Mouse (Mus musculus) embryonic facial prominence, embryonic 15.5 days (tissue): ENCODE data around the gene Bhmt. TPM values are rescaled to one million over a fixed set of nuclear protein-coding genes. Genes with fewer than 3 reads are reported as not detected.

Experiments used
- ATAC-seq: fragments of 200-750 bp; cut with Nextera tagmentation; 2 replicates; pipeline ENCODE4 v1.8.0; 2017; ENCODE audit warnings: low read depth, moderate TSS enrichment; ENCODE audit not compliant: insufficient number of reproducible peaks, low FRiP score, low TSS enrichment
- H3K27ac ChIP-seq: fragments of 300-500 bp; sonication (generic); replicated peaks from 2 replicates; pipeline ENCODE4 v1.5.1; 2015; ENCODE audit warnings: mild to moderate bottlenecking, inconsistent platforms
- H3K27me3 ChIP-seq: fragments of 300-500 bp; sonication (generic); 2 replicates; pipeline ENCODE4 v1.6.1; 2015; ENCODE audit warnings: inconsistent platforms
- H3K36me3 ChIP-seq: fragments of 300-500 bp; sonication (generic); 2 replicates; pipeline ENCODE4 v1.6.1; 2015; ENCODE audit warnings: mild to moderate bottlenecking, inconsistent platforms
- H3K4me1 ChIP-seq: fragments of 300-500 bp; sonication (generic); 2 replicates; pipeline ENCODE4 v1.6.1; 2015; ENCODE audit warnings: inconsistent platforms
- H3K4me2 ChIP-seq: fragments of 300-500 bp; sonication (generic); replicated peaks from 2 replicates; pipeline ENCODE4 v1.6.1; 2015; ENCODE audit warnings: mild to moderate bottlenecking, inconsistent platforms
- H3K4me3 ChIP-seq: fragments of 300-500 bp; sonication (generic); replicated peaks from 2 replicates; pipeline ENCODE4 v1.5.1; 2015; ENCODE audit warnings: mild to moderate bottlenecking, inconsistent platforms
- H3K9ac ChIP-seq: fragments of 300-500 bp; sonication (generic); 2 replicates; pipeline ENCODE4 v1.6.1; 2015; ENCODE audit warnings: inconsistent platforms
- H3K9me3 ChIP-seq: fragments of 300-500 bp; sonication (generic); replicated peaks from 2 replicates; pipeline ENCODE4 v1.6.1; 2016; ENCODE audit warnings: inconsistent platforms
- WGBS: fragments of 180-500 bp; shearing (Covaris S2); methylation state at CpG from one replicate; pipeline ENCODE4 v1.1.7; 2015; 5-methylcytosine and 5-hydroxymethylcytosine counted together
- polyA plus RNA-seq: library from polyadenylated mRNA; unstranded; fragments of >200 nt; fragmentation: Nextera tagmentation; extraction: Ambion mirVana; gene quantifications from 2 replicates; pipeline ENCODE4 v1.2.1, GENCODE M21; 2015

The Bhmt gene
- polyA plus RNA-seq, 1 experiment from 2014 or later, result not detected

DNA sequence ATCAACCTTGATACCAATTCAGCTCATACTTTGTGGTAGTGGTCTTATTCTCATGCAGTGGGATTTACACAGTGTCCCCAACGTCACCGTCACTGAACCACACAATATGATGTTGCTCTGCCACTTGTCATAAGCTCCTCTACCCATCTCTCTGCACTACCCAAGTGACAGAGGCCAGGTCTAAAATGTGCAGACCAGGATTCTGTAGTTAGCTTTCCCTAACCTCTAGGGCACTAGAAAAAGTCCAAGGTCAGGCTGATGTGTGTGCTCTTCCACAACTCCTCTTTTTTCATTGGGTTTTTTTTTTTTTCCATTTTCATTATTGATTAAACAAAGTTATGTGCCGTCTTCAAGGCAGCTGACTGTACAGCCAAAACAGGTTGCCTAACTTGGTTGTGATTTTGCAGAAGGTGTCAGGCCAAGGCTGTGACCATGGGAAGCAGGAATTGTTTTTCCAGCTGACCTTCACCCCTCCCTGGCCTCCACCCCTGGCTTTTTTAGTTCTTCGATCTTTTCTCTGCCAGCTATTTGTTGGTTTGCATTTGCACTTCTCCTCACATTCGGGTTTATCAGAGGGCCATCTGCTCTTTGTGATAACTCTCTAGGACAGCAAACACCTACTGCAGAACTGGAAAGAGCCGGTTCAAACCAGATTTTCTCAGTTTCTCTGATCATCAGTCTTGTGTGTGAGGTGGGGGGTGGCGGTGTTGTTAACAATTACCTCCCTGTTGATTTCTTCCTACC is 10.8 kb upstream of the Bhmt start:
- ATAC-seq, result no peak
- Histone ChIP-seq H3K27ac (no peak overlapping the region), H3K27me3 (no peaks in the 10 kb centered on the region), H3K9me3 (no peaks in the 10 kb centered on the region), H3K4me2 (no peak overlapping the region), H3K4me3 (no peak overlapping the region), H3K4me1 (no peaks in the 10 kb centered on the region), H3K36me3 (no peaks in the 10 kb centered on the region), H3K9ac (no peak overlapping the region)
- 84% methylated on average over 7 of the region's 7 CpGs for WGBS

DNA sequence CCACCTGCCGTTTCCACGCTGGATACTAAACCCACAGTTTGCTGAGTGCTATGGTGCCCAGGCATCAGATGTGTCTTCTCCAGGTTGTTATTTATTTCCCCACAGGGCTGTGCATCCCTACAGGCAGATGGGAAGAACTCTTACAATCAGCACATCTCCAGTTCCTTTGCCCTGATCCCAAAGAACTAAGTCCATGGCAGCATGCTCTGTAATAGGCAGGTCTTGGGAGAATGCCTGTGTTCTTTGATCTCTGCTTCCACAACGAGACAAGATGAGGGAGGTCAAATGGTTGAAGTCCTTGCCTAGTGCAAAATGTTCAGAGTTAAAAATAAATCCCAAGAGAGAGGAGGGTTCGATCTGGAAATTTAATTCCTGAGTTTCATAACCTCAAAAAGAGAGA is 1.9 kb upstream of the Bhmt start:
- Histone ChIP-seq H3K4me2 (no peak overlapping the region), H3K27ac (no peak overlapping the region), H3K4me1 (no peaks in the 10 kb centered on the region), H3K4me3 (no peak overlapping the region), H3K9me3 (no peaks in the 10 kb centered on the region), H3K27me3 (no peaks in the 10 kb centered on the region), H3K9ac (no peak overlapping the region), H3K36me3 (no peaks in the 10 kb centered on the region)
- 48% methylated on average over 4 of the region's 4 CpGs for WGBS
- ATAC-seq, result no peak

- no peak overlapping the region for H3K4me2 ChIP-seq
- H3K27me3 ChIP-seq, result no peaks in the 10 kb centered on the region
- no peaks in the 10 kb centered on the region for H3K4me1 ChIP-seq
- H3K9me3 ChIP-seq, result no peaks in the 10 kb centered on the region
- no peak overlapping the region for H3K4me3 ChIP-seq
- 70% methylated on average over 1 of the region's 1 CpGs for WGBS
- no peak overlapping the region for H3K27ac ChIP-seq
- H3K9ac ChIP-seq, result no peak overlapping the region
- ATAC-seq, result no peak
- no peaks in the 10 kb centered on the region for H3K36me3 ChIP-seq
These were observed 1.2 kb downstream of the Bhmt start for GRCm38 (mm10) chr13:93636561-93636960.

- Histone ChIP-seq H3K27ac (no peak overlapping the region), H3K4me3 (no peak overlapping the region), H3K36me3 (no peaks in the 10 kb centered on the region), H3K4me2 (no peak overlapping the region), H3K9me3 (no peaks in the 10 kb centered on the region), H3K4me1 (no peaks in the 10 kb centered on the region), H3K9ac (no peak overlapping the region), H3K27me3 (no peaks in the 10 kb centered on the region)
- 72% methylated on average over 5 of the region's 5 CpGs for WGBS
- ATAC-seq, result no peak
These were observed 4.8 kb downstream of the Bhmt start for GRCm38 (mm10) chr13:93632927-93633326.

DNA sequence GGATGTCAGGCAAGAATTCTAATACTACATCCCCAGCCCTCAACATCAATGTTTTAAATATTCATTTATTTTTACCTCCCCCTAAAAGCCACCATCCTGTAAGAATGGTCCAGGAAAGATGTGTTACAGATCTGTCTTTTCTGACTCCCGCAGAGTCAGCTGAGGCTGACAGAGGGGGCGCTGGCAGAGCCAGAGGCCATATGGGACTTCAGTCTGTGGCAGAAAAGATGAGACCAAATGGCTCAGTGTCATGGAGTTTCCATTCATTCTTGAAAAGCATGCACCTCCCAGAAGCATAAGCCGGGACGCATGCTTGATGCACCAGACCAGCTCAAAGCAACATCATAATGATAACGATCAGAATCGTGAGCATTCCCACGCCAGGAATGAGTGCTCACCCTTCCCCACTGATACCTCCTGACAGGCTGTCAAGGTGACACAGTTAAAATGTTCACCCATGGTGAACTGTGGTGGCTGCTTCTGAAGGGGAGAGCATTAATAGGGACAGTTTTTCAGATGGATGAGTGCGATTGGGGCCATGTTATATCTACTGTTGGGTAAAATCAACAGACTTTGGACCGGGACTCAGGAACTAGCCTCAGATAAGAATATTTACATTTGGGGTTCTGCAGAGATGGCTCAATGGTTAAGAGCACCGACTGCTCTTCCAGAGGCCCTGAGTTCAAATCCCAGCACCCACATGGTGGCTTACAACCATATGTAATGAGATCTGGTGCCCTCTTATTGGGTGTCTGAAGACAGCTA is 6.6 kb downstream of the Bhmt start:
- WGBS, result 74% methylated on average over 10 of the region's 10 CpGs
- Histone ChIP-seq H3K9me3 (no peaks in the 10 kb centered on the region), H3K4me1 (no peaks in the 10 kb centered on the region), H3K4me2 (no peak overlapping the region), H3K27ac (no peak overlapping the region), H3K4me3 (no peak overlapping the region), H3K27me3 (no peaks in the 10 kb centered on the region), H3K9ac (no peak overlapping the region), H3K36me3 (no peaks in the 10 kb centered on the region)
- ATAC-seq, result no peak

GRCm38 (mm10) chr13:93628861-93629260 is 8.9 kb downstream of the Bhmt start:
- Histone ChIP-seq H3K4me1 (no peaks in the 10 kb centered on the region), H3K27ac (no peak overlapping the region), H3K36me3 (no peaks in the 10 kb centered on the region), H3K9ac (no peak overlapping the region), H3K9me3 (no peaks in the 10 kb centered on the region), H3K4me3 (no peak overlapping the region), H3K27me3 (no peaks in the 10 kb centered on the region), H3K4me2 (no peak overlapping the region)
- 26% methylated on average over 6 of the region's 6 CpGs for WGBS
- ATAC-seq, result no peak

DNA sequence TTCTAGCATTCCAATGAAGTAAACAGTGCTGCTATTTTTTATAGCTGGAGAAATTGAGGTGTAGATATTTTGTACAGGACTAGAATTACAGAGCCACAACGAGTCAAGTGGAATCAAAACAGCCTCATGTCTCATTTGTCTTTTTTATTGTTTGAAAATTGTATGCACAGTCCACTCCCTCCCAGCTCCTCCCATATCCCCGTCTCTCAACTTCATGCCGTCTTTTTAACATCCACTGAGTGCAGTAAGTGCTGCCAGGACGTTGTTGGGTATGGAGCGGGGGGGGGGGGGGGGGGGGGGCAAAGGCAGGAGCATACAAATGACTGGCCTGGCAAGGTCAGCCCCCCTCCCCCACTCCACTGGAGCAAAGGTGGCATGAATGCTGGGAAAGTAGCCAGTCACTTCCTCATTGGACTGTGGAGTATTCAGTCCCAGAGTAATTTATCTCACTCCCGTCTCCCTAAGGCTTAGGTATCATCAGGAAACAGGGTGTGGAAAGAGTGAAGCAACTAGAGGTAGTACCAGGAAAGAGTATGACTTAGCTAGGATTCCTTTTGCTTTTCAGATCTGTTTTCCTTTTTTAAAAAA is 23.3 kb downstream of the Bhmt start:
- H3K36me3 ChIP-seq, result no peaks in the 10 kb centered on the region
- H3K4me3 ChIP-seq, result no peak overlapping the region
- no peak overlapping the region for H3K4me2 ChIP-seq
- ATAC-seq, result no peak
- H3K4me1 ChIP-seq, result peaks cover 4% of the 10 kb centered on the region; the same call in 1 of the 2 replicates
- H3K27ac ChIP-seq, result no peak overlapping the region
- H3K9me3 ChIP-seq, result no peaks in the 10 kb centered on the region
- no peaks in the 10 kb centered on the region for H3K27me3 ChIP-seq
- 46% methylated on average over 4 of the region's 6 CpGs for WGBS
- H3K9ac ChIP-seq, result no peak overlapping the region

GRCm38 (mm10) chr13:93613771-93614170 is 24.0 kb downstream of the Bhmt start:
- H3K36me3 ChIP-seq, result no peaks in the 10 kb centered on the region
- peaks cover 4% of the 10 kb centered on the region; the same call in 1 of the 2 replicates for H3K4me1 ChIP-seq
- no peak for ATAC-seq
- no peak overlapping the region for H3K4me2 ChIP-seq
- no peak overlapping the region for H3K9ac ChIP-seq
- no peaks in the 10 kb centered on the region for H3K9me3 ChIP-seq
- H3K27me3 ChIP-seq, result no peaks in the 10 kb centered on the region
- no peak overlapping the region for H3K27ac ChIP-seq
- 61% methylated on average over 4 of the region's 4 CpGs for WGBS
- H3K4me3 ChIP-seq, result no peak overlapping the region

GRCm38 (mm10) chr13:93612660-93613607 is 24.8 kb downstream of the Bhmt start:
- H3K4me3 ChIP-seq, result no peak overlapping the region
- 0 out of 2 replicates have a peak overlapping the region, but pooled peaks have one; percentile 12 for H3K4me2 ChIP-seq
- no peaks in the 10 kb centered on the region for H3K36me3 ChIP-seq
- no peaks in the 10 kb centered on the region for H3K9me3 ChIP-seq
- H3K27ac ChIP-seq, result no peak overlapping the region
- no peak overlapping the region for H3K9ac ChIP-seq
- H3K4me1 ChIP-seq, result peaks cover 4% of the 10 kb centered on the region; the same call in 1 of the 2 replicates
- ATAC-seq, result peak; percentile 41; the same call in 1 of the 2 replicates
- WGBS, result 44% methylated on average over 19 of the region's 19 CpGs
- H3K27me3 ChIP-seq, result no peaks in the 10 kb centered on the region

DNA sequence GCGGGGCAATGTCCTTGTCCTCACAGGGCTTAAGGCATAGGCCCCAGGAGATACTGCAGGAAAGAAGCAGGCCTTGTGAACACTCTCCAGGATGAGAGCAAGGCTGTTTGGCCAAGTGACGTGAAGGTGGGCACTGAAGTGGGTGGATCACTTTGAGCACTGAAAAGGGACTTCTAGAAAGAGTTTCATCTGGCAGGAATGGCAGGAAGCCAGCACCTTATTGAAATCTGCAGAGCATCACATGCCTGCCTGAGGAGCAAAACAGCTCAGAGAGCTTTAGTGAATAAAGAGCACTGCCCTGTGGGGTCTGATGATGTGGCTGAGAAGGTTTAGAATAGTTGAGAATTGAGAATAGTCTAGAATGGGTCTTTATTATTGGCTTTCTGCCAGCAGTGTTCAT is 29.3 kb downstream of the Bhmt start:
- H3K9ac ChIP-seq, result no peak overlapping the region
- no peaks in the 10 kb centered on the region for H3K27me3 ChIP-seq
- H3K27ac ChIP-seq, result no peak overlapping the region
- ATAC-seq, result 0 out of 2 replicates have a peak, but pooled peaks have one; percentile 27
- H3K9me3 ChIP-seq, result no peaks in the 10 kb centered on the region
- H3K4me1 ChIP-seq, result peaks cover 6% of the 10 kb centered on the region; the same call in 1 of the 2 replicates
- H3K4me3 ChIP-seq, result no peak overlapping the region
- WGBS, result 56% methylated on average over 2 of the region's 2 CpGs
- H3K4me2 ChIP-seq, result no peak overlapping the region
- H3K36me3 ChIP-seq, result no peaks in the 10 kb centered on the region
